Mouse (Mus musculus) lung, embryonic 14.5 days (tissue): Measurements from ENCODE around the gene Olfr1389. TPM values are rescaled to one million over a fixed set of nuclear protein-coding genes. Genes with fewer than 3 reads are reported as not detected.
"Not testable (repeated sequence)": the region's sequence is repeated elsewhere in the genome, so short reads cannot be mapped to it uniquely, and the experiment has no call there.

Source experiments
- ATAC-seq: fragments of 200-750 bp; cut with Nextera tagmentation; 2 replicates; pipeline ENCODE4 v1.8.0; 2017; ENCODE audit warnings: mild to moderate bottlenecking, moderate TSS enrichment, moderate library complexity; ENCODE audit not compliant: insufficient read depth
- DNase-seq: peaks from one replicate; pipeline ENCODE4 v3.0.0-alpha.2; 2015
- H3K27ac ChIP-seq: fragments of 300-500 bp; sonication (generic); 2 replicates; pipeline ENCODE4 v1.5.1; 2014; ENCODE audit warnings: low read depth, mild to moderate bottlenecking, moderate library complexity
- H3K27me3 ChIP-seq: fragments of 300-500 bp; sonication (generic); 2 replicates; pipeline ENCODE4 v1.6.1; 2014; ENCODE audit warnings: low read length, control low read depth; ENCODE audit not compliant: insufficient read depth
- H3K36me3 ChIP-seq: fragments of 300-500 bp; sonication (generic); 2 replicates; pipeline ENCODE4 v1.6.1; 2014; ENCODE audit warnings: control low read depth; ENCODE audit not compliant: insufficient read depth
- H3K4me1 ChIP-seq: fragments of 300-500 bp; sonication (generic); 2 replicates; pipeline ENCODE4 v1.6.1; 2014; ENCODE audit warnings: antibody characterized with exemption, control low read depth; ENCODE audit not compliant: insufficient read depth
- H3K4me2 ChIP-seq: fragments of 300-500 bp; sonication (generic); 2 replicates; pipeline ENCODE4 v1.6.1; 2014; ENCODE audit warnings: mild to moderate bottlenecking
- H3K4me3 ChIP-seq: fragments of 300-500 bp; sonication (generic); 2 replicates; pipeline ENCODE4 v1.5.1; 2014; ENCODE audit warnings: low read depth, low read length
- H3K9ac ChIP-seq: fragments of 300-500 bp; sonication (generic); 2 replicates; pipeline ENCODE4 v1.6.1; 2014
- H3K9me3 ChIP-seq: fragments of 300-500 bp; sonication (generic); 2 replicates; pipeline ENCODE4 v1.6.1; 2016; ENCODE audit warnings: low read depth, low read length, control low read depth
- CTCF ChIP-seq: IDR thresholded peaks from 2 replicates; pipeline ENCODE4 v1.5.1; 2016; ENCODE audit warnings: antibody characterized with exemption, low read depth
- WGBS: fragments of 180-500 bp; shearing (Covaris S2); extraction: QIAGEN DNeasy Blood & Tissue Kit; methylation state at CpG from one replicate; pipeline ENCODE4 v1.1.7; 2014; 5-methylcytosine and 5-hydroxymethylcytosine counted together
- polyA plus RNA-seq: library from polyadenylated mRNA; unstranded; fragments of >200 nt; fragmentation: Nextera tagmentation; extraction: Ambion mirVana; gene quantifications from 2 replicates; pipeline ENCODE4 v1.2.1, GENCODE M21; 2014

Olfr1389 gene
- not detected in 2 replicates for polyA plus RNA-seq

DNA sequence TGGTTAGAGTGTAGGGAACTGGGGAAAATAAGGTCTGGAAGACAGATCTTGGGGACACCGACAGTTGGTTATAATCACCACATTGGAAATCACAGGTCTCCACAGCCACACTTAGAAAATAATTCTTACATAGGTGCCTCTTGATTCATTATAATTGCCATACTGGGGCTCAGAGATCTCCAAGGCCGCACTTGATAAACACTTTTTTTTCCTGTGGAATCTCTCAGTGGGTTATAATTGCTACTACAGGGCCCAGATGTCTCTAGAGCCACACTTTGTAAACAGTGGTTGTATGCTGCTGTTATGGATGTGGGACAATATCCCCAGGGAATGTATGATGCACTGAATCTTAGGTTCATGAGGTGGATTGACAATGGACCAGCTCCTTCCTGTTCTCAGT, at the start of gene Olfr1389:
Gene Olfr1389 (plus strand): TSS at position 301 of the 400 bp plus-strand sequence.
- WGBS: 84% methylated on average over 2 of the region's 2 CpGs
- Histone ChIP-seq H3K9ac (no peak within 1 kb of the TSS), H3K9me3 (no peaks in the 10 kb centered on the region), H3K27me3 (no peaks in the 10 kb centered on the region), H3K4me1 (no peaks in the 10 kb centered on the region), H3K4me3 (no peak within 1 kb of the TSS), H3K27ac (no peak within 1 kb of the TSS), H3K36me3 (no peaks in the 10 kb centered on the region), H3K4me2 (no peak within 1 kb of the TSS)
- DNase-seq (no peak), ATAC-seq (no peak)
- no peak for TF ChIP-seq CTCF

DNA sequence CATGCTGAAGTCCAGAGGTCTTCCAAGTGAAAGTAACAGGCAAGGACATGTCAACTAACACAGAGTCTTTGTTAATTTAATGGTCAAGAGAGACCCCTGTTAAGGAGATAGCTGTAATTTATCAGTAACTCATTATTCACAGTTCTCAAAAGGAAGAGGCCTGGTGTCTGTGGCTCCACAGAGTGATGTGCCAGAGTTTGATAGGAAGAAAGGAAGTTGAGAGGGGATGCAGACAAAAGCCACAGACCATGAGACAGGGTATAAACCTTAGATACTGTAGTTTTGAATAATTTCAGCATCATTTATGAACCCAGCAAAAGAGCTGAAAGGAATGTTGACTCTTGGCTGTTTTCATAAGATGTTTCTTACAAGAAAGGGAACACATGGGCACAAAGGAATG, 39.7 kb upstream of the Olfr1389 start:
- Histone ChIP-seq H3K4me1 (no peaks in the 10 kb centered on the region), H3K27ac (no peak overlapping the region), H3K36me3 (no peaks in the 10 kb centered on the region)

GRCm38 (mm10) chr11:49386118-49386517, 36.7 kb upstream of the Olfr1389 start:
- 92% methylated on average over 7 of the region's 7 CpGs for WGBS
- H3K27ac ChIP-seq, H3K4me2 ChIP-seq, H3K4me3 ChIP-seq, ATAC-seq, H3K9me3 ChIP-seq, H3K4me1 ChIP-seq, H3K36me3 ChIP-seq, H3K9ac ChIP-seq, DNase-seq, H3K27me3 ChIP-seq: not testable (repeated sequence)

More for the DNA sequence above, 39.7 kb upstream of the Olfr1389 start:
- ATAC-seq: no peak
- Histone ChIP-seq H3K4me3 (no peak overlapping the region), H3K9ac (no peak overlapping the region), H3K27me3 (no peaks in the 10 kb centered on the region), H3K9me3 (no peaks in the 10 kb centered on the region), H3K4me2 (no peak overlapping the region)
- no peak for TF ChIP-seq CTCF
- no peak for DNase-seq

DNA sequence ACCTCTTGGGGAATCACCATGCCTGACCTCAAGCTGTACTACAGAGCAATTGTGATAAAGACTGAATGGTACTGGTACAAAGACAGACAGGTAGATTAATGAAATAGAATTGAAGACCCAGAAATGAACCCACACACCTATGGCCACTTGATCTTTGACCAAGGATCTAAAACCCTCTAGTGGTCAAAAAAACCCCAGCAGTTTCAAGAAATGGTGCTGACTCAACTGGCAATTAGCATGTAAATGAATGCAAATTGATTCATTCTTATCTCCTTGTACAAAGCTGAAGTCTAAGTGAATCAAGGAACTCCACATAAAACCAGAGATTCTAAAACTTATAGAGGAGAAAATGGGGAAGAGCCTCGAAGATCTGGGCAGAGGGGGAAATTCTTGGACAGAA, 30.2 kb upstream of the Olfr1389 start:
- WGBS: 60% methylated on average over 1 of the region's 1 CpGs
- DNase-seq, ATAC-seq: not testable (repeated sequence)

GRCm38 (mm10) chr11:49406784-49407183, 16.1 kb upstream of the Olfr1389 start:
- Histone ChIP-seq H3K9me3 (no peaks in the 10 kb centered on the region), H3K4me1 (no peaks in the 10 kb centered on the region), H3K36me3 (no peaks in the 10 kb centered on the region), H3K27me3 (no peaks in the 10 kb centered on the region), H3K27ac (no peak overlapping the region), H3K4me2 (no peak overlapping the region), H3K9ac (no peak overlapping the region), H3K4me3 (no peak overlapping the region)
- DNase-seq (no peak), ATAC-seq (no peak)
- no peak for TF ChIP-seq CTCF
- WGBS: 71% methylated on average over 3 of the region's 3 CpGs

More for the DNA sequence above, 30.2 kb upstream of the Olfr1389 start:
- H3K9me3 ChIP-seq, H3K4me2 ChIP-seq, H3K9ac ChIP-seq, H3K27me3 ChIP-seq, H3K4me1 ChIP-seq, H3K4me3 ChIP-seq, H3K27ac ChIP-seq, H3K36me3 ChIP-seq: not testable (repeated sequence)

DNA sequence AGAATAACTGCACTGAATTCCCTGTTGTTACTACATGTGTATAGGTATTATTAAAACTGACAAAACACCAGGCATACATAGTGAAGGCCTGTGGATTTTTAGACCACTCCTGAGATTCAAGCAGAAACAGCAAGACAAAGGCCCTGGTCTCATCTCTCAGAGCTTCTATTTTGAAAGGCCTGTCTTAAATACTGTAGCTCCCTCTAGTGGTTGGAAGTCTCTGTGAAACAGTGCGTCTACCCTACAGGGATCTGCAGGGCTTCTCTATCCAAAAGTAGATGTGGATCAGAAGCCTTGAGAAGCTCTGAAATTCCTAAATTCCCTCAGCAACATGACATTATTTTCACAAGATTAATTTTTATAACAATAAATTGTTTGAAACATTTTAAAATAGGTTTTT, 12.3 kb upstream of the Olfr1389 start:
- 42% methylated on average over 1 of the region's 1 CpGs for WGBS
- peak; percentile 73 for DNase-seq
- H3K27ac ChIP-seq: no peak overlapping the region

DNA sequence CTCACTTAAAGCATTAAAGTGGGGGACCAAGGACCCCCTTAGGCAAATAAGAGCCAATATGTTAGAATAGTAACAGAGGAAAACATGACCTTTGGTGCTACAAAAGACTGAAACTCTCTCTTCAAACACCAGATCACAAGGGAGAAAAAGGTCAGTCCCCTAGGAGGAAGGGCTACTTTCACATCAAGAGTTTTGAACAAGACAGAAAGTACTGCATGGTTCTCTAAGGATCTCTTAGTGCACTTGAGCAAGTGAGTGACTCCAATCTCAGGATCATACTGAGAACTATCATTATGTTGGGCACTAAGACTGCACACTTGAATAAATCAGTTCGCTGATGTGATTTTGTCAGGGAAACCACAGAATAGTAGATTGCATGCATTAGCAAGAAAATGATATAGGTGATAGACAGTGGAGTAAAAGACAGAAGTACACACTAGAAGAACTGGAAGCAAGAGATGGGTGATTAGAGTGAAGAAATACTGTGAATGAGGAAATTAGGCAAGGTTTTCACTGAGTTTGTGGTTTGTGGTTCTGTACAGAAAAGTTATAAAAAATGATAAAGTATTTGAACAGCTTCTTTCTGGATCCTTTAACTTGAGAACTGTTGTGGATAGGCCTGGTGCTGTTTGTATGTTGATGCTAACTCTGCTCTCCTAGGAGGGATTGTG, 2.5 kb downstream of the Olfr1389 start:
- no peak for ATAC-seq
- WGBS: 88% methylated on average over 1 of the region's 1 CpGs

More for the DNA sequence above, 12.3 kb upstream of the Olfr1389 start:
- Histone ChIP-seq H3K4me2 (no peak overlapping the region), H3K36me3 (no peaks in the 10 kb centered on the region), H3K4me3 (no peak overlapping the region), H3K4me1 (no peaks in the 10 kb centered on the region), H3K27me3 (no peaks in the 10 kb centered on the region), H3K9me3 (no peaks in the 10 kb centered on the region), H3K9ac (no peak overlapping the region)
- no peak for ATAC-seq
- TF ChIP-seq CTCF: peak; percentile 39

More for the DNA sequence above, 2.5 kb downstream of the Olfr1389 start:
- Histone ChIP-seq H3K9ac (no peak overlapping the region), H3K36me3 (no peaks in the 10 kb centered on the region), H3K27me3 (no peaks in the 10 kb centered on the region), H3K4me3 (no peak overlapping the region), H3K4me1 (no peaks in the 10 kb centered on the region), H3K27ac (no peak overlapping the region), H3K4me2 (no peak overlapping the region), H3K9me3 (no peaks in the 10 kb centered on the region)
- no peak for TF ChIP-seq CTCF
- DNase-seq: no peak
